Mouse (Mus musculus) megakaryocyte, embryonic 14.5 days (primary cell): ENCODE measurements at regions not wholly inside any gene's neighbourhood (a gene's known extent, or its start where the extent isn't known, plus 50 kb on each side); places are given as distances from the start of the nearest gene placed in this dataset.

ENCODE experiments used
- FLI1 ChIP-seq: IDR thresholded peaks from 2 replicates; pipeline ENCODE4 v1.6.1; 2012; ENCODE audit warnings: low read length, inconsistent platforms, mixed read lengths
- GATA1 ChIP-seq: IDR thresholded peaks from 3 replicates; pipeline ENCODE4 v1.6.1; 2012; ENCODE audit warnings: mixed read lengths, low read length, inconsistent platforms, borderline replicate concordance

GRCm38 (mm10) chr12:77045956-77046355 lies 84.0 kb upstream of the Max start:
- TF ChIP-seq FLI1, result no peak
- no peak for TF ChIP-seq GATA1
